Mouse (Mus musculus): ENCODE measurements around the gene Ntf3.

Ntf3 gene

GRCm38 (mm10) chr6:126106051-126106797, 60.5 kb downstream of the Ntf3 start:
- DNase-seq (ENCODE audit: low spot score in 2 of 2) = no peak

DNA sequence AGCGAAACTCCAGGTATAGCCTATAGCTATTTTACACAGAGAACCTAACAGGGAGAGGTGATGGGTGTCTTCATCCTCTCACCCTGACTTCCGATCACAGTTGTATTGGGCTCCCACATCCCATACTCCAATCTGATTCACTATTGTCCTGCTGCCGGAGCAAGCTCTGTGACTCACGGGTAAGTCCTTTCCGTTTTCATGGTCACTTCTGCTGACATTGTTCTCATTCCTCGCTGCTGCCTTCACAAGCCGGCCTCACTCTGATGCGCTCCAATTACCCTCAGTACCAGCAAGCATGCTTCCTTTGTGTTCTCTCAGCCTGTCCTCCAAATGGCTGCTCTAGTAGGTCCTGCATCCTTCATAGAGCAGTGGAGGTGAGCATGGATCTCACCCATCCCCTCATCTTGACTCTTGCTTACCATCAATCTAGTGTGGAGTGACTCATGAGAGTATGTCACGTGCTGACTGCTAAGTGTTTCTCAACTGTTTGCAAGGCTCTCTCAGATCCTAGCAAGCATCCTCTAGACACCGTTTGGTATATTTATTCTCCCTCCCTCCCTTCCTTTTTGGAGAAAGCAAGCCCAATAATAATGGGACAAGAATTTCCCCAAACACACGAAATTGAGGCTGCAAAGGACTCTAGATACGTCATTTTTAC, 61.5 kb downstream of the Ntf3 start:
- DNase-seq (ENCODE audit: low spot score in 2 of 2) = no peak

- DNase-seq (ENCODE audit: low spot score in 2 of 2) = no peak
Measured at GRCm38 (mm10) chr6:126102571-126102970, 64.1 kb downstream of the Ntf3 start.

GRCm38 (mm10) chr6:126102007-126102406, 64.7 kb downstream of the Ntf3 start:
- no peak for DNase-seq (ENCODE audit: low spot score in 2 of 2)

GRCm38 (mm10) chr6:126100579-126100978, 66.1 kb downstream of the Ntf3 start:
- DNase-seq (ENCODE audit: low spot score in 2 of 2) = no peak

GRCm38 (mm10) chr6:126097471-126097870, 69.2 kb downstream of the Ntf3 start:
- DNase-seq (ENCODE audit: low spot score in 2 of 2) = no peak

GRCm38 (mm10) chr6:126096085-126096484, 70.6 kb downstream of the Ntf3 start:
- peak; percentile 31 to 40 for DNase-seq (ENCODE audit: low spot score in 2 of 2)

GRCm38 (mm10) chr6:126095041-126095440, 71.7 kb downstream of the Ntf3 start:
- DNase-seq (ENCODE audit: low spot score in 2 of 2) = no peak

- no peak for DNase-seq (ENCODE audit: low spot score in 2 of 2)
Measured at GRCm38 (mm10) chr6:126092026-126092425, 74.7 kb downstream of the Ntf3 start.

- no peak for DNase-seq (ENCODE audit: low spot score in 2 of 2)
Measured at GRCm38 (mm10) chr6:126090063-126090462, 76.6 kb downstream of the Ntf3 start.

DNA sequence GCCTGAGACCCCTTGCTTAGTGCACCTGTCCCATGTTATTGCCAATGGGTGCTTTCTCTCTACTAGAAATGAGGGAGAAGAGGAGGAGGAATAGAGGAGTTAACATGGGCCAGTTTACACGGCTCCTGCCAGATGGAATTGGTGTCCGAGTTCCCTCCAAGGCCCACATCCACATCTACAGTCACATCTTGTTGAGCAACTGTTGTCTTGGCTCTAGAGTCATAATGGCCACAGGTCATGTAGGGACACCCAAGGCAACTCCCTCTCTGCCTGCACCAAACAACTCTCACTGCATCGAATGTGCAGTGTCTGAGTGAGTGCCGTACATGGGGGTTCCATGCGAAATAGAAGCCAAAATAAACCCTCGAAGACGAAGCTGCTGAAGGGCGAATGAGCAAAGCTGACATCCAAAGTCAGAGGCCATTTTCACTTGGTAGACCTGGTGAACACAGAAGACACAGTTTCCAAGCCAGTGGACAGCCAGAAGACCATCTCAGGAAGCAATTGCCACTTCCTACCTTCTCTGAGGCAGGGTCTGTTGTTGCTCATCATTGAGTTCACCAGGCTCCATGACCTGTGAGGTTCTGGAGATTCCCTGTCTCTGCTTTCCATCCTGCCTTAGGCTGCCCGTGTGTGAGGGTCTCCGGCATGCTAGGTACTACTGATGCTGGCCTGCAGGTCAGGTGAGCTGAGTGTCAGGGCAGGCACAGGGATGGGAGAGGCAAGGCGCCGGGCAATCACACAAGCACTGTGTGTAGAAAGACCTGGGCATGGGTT, 78.0 kb downstream of the Ntf3 start:
- DNase-seq (ENCODE audit: low spot score in 2 of 2) = no peak

DNA sequence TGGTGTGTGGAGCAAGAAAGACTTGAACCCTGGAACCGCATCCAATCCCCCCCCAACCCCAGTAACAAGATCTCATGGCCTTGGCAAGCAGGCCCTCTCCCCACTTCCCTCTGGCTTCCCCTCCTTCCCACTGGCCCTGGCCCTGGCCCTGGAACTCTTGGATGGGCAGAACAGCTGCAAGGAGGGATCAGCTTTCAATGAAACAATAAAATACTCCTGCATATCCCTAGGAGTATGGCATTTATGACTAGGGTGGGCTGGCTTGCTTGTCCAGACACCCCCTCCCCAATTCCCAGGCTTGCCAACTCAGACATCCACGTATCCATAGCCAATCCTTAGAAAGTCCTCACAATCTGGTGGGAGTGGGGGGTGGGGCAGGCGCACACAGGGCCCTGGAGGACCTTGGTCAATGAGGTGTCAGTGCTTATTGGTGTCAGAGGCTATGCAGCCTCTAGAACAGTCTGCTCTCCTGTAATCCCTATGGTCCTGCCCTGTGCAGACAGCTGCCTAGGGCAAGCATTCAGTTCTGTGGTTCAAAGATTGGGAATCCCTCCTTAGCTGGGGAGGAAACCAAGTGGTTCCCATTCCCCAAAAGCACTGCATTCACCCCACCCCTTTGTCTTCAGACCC, 80.3 kb downstream of the Ntf3 start:
- DNase-seq (ENCODE audit: low spot score in 2 of 2) = no peak

GRCm38 (mm10) chr6:126080531-126080930, 86.2 kb downstream of the Ntf3 start:
- no peak for DNase-seq (ENCODE audit: low spot score in 2 of 2)

DNA sequence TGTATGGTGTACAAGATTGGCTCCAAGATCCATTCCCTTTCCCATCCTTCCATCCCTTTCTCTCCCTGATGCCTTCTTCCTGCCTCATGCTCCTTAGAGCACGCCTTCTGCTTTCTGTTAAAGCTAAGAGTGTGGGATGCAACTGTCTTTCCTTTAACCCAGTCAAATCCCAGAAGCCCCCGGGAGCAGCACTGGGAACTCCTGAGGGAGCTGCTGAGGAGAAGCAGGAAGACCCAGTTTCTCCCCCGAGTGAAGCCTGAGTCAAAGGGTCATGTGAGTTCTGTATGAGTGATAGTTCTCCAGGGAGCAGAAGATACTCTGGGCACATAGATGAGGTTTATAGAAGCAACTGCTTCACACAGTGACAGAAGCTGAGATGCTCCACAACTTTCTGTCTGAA, 109.0 kb downstream of the Ntf3 start:
- DNase-seq (ENCODE audit: low spot score in 2 of 2) = no peak

GRCm38 (mm10) chr6:126053136-126053535, 113.6 kb downstream of the Ntf3 start:
- DNase-seq (ENCODE audit: low spot score in 2 of 2) = no peak

All from right cerebral cortex, postnatal 36 days (tissue).